Mouse (Mus musculus) liver, postnatal 0 days (tissue): ENCODE data around the gene Hoxc12.

Source experiments
- CTCF ChIP-seq: sonication (generic); IDR thresholded peaks from 2 replicates; pipeline ENCODE4 v1.5.1; 2016; ENCODE audit warnings: antibody characterized with exemption, low read depth
- EP300 ChIP-seq: IDR thresholded peaks from 2 replicates; pipeline ENCODE4 v1.6.1; 2016; ENCODE audit warnings: antibody characterized with exemption, low read depth, mild to moderate bottlenecking

GRCm38 (mm10) chr15:102975034-102975433 lies 38.5 kb downstream of the Hoxc12 start:
- TF ChIP-seq CTCF, result no peak
- TF ChIP-seq EP300, result no peak
